Mouse (Mus musculus) urinary bladder, postnatal 10 days (tissue): Measurements from ENCODE around the gene Olfr16.

Experiments used
- DNase-seq: peaks from one replicate; pipeline ENCODE4 v3.0.0; 2022; ENCODE audit warnings: low spot score

Olfr16 gene

GRCm38 (mm10) chr1:172950160-172950559 is at the start of gene Olfr16:
Gene Olfr16 (plus strand): TSS chr1:172950409.
- DNase-seq: no peak

GRCm38 (mm10) chr1:172903313-172903712 is 46.9 kb upstream of the Olfr16 start:
- DNase-seq: no peak

GRCm38 (mm10) chr1:172917115-172917514 is 33.1 kb upstream of the Olfr16 start:
- DNase-seq: no peak

GRCm38 (mm10) chr1:172918450-172918849 is 31.8 kb upstream of the Olfr16 start:
- DNase-seq: no peak

- DNase-seq: no peak
Observed at GRCm38 (mm10) chr1:172932197-172932596, 18.0 kb upstream of the Olfr16 start.

- no peak for DNase-seq
Observed at GRCm38 (mm10) chr1:172951171-172951720, 1.0 kb downstream of the Olfr16 start.

- DNase-seq: no peak
Observed at GRCm38 (mm10) chr1:172955376-172955775, 5.2 kb downstream of the Olfr16 start.

- DNase-seq: no peak
Observed at GRCm38 (mm10) chr1:172960452-172960851, 10.2 kb downstream of the Olfr16 start.

GRCm38 (mm10) chr1:172989794-172990634 is 39.8 kb downstream of the Olfr16 start:
- no peak for DNase-seq

- no peak for DNase-seq
Observed at GRCm38 (mm10) chr1:172990635-172991009, 40.4 kb downstream of the Olfr16 start.
